Mouse (Mus musculus) liver, embryonic 14.5 days (tissue): ENCODE results near the gene Tpp2. TPM values are rescaled to one million over a fixed set of nuclear protein-coding genes. Genes with fewer than 3 reads are reported as not detected.

ENCODE experiments used
- ATAC-seq: fragments of 200-750 bp; cut with Nextera tagmentation; 2 replicates; pipeline ENCODE4 v1.8.0; 2017; ENCODE audit warnings: moderate number of reproducible peaks, mild to moderate bottlenecking, moderate library complexity; ENCODE audit not compliant: insufficient read depth
- DNase-seq, 3 experiments: peaks; one replicate each; pipeline ENCODE4 v3.0.0-alpha.2; 2012 to 2013; ENCODE audit warnings: low read depth in 3 of 3, low spot score in 3 of 3
- H3K27ac ChIP-seq: fragments of 300-500 bp; sonication (generic); 2 replicates; pipeline ENCODE4 v1.5.1; 2014; ENCODE audit warnings: moderate library complexity, mild to moderate bottlenecking, control low read depth, inconsistent platforms
- H3K27me3 ChIP-seq: fragments of 300-500 bp; sonication (generic); 2 replicates; pipeline ENCODE4 v1.6.1; 2014; ENCODE audit warnings: mild to moderate bottlenecking, low read length, moderate library complexity; ENCODE audit not compliant: control insufficient read depth, insufficient read depth
- H3K36me3 ChIP-seq: fragments of 300-500 bp; sonication (generic); replicated peaks from 2 replicates; pipeline ENCODE4 v1.6.1; 2014; ENCODE audit warnings: low read depth; ENCODE audit not compliant: control insufficient read depth, insufficient read depth
- H3K4me1 ChIP-seq, 2 experiments: fragments of 200-500 bp in 1 of 2; fragments of 300-500 bp in 1 of 2; sonication (generic) in 1 of 2; replicated peaks; 2 replicates each; pipeline ENCODE4 v1.6.1; 2012 to 2014; ENCODE audit warnings: antibody characterized with exemption in 1 of 2, inconsistent platforms in 1 of 2, low read length in 1 of 2; ENCODE audit not compliant: control insufficient read depth in 2 of 2, insufficient read depth in 2 of 2
- H3K4me2 ChIP-seq: fragments of 300-500 bp; sonication (generic); 2 replicates; pipeline ENCODE4 v1.6.1; 2014; ENCODE audit warnings: low read depth, mild to moderate bottlenecking, control low read depth, moderate library complexity
- H3K4me3 ChIP-seq, 2 experiments: fragments of 200-500 bp in 1 of 2; fragments of 300-500 bp in 1 of 2; sonication (generic) in 1 of 2; 2 replicates each; pipeline ENCODE4 v1.5.1; 2012 to 2014; ENCODE audit warnings: low read depth in 2 of 2, low read length in 2 of 2, mild to moderate bottlenecking in 2 of 2, control low read depth in 1 of 2, inconsistent platforms in 1 of 2, moderate library complexity in 1 of 2; ENCODE audit not compliant: insufficient read depth in 1 of 2
- H3K9ac ChIP-seq: fragments of 300-500 bp; sonication (generic); replicated peaks from 2 replicates; pipeline ENCODE4 v1.6.1; 2014; ENCODE audit warnings: mild to moderate bottlenecking, control low read depth, moderate library complexity
- H3K9me3 ChIP-seq: fragments of 300-500 bp; sonication (generic); 2 replicates; pipeline ENCODE4 v1.6.1; 2016; ENCODE audit warnings: low read length, mixed read lengths; ENCODE audit not compliant: control insufficient read depth
- CTCF ChIP-seq: IDR thresholded peaks from 2 replicates; pipeline ENCODE4 v1.5.1; 2016; ENCODE audit warnings: antibody characterized with exemption, low read depth, control low read depth
- EP300 ChIP-seq: IDR thresholded peaks from 2 replicates; pipeline ENCODE4 v1.6.1; 2016; ENCODE audit warnings: antibody characterized with exemption, low read depth
- WGBS: fragments of 180-500 bp; shearing (Covaris S2); extraction: QIAGEN DNeasy Blood & Tissue Kit; methylation state at CpG from one replicate; pipeline ENCODE4 v1.1.7; 2014; ENCODE audit not compliant: insufficient replicate concordance; 5-methylcytosine and 5-hydroxymethylcytosine counted together
- polyA plus RNA-seq, 2 experiments: library from polyadenylated mRNA; depleted of rRNA in 1 of 2; stranded (reverse) in 1 of 2; unstranded in 1 of 2; fragments of >200 nt; fragmentation: Nextera tagmentation in 1 of 2; extraction: Ambion mirVana in 1 of 2; gene quantifications; 2 replicates each; pipeline versions ENCODE4 v1.2.1 to v1.2.3; 2012 to 2014

The Tpp2 gene
- polyA plus RNA-seq, 2 experiments: 10.0 to 21.2 TPM

DNA sequence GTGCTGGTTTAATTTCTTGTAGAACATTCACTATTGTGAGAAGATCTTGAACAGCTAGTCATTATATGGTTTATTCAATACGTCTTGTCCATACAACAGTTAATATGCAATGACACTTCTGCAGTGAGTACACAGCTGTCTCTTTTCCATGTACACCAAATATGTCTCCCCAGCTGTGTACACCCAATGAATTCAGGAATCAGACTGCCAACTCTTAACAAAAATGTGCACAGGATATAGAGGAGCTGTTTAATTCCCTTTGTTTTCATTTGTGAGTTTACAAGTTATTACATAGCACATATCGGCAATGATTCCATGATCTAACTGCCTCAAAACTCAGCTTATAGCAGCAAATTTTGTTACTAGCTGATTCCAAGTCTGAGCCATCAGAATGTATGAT, 71.1 kb downstream of the Tpp2 start:
- Histone ChIP-seq H3K9me3 (no peaks in the 10 kb centered on the region), H3K9ac (no peak overlapping the region), H3K27me3 (no peaks in the 10 kb centered on the region), H3K36me3 (no peaks in the 10 kb centered on the region; the same call in 1 of the 2 replicates), H3K27ac (no peak overlapping the region), H3K4me2 (no peak overlapping the region), H3K4me1 (no peaks in the 10 kb centered on the region), H3K4me3 (no peak overlapping the region)
- no peak for ATAC-seq
- 88% methylated on average over 2 of the region's 2 CpGs for WGBS
- DNase-seq: no peak
- no peak for TF ChIP-seq CTCF
- no peak for TF ChIP-seq EP300

DNA sequence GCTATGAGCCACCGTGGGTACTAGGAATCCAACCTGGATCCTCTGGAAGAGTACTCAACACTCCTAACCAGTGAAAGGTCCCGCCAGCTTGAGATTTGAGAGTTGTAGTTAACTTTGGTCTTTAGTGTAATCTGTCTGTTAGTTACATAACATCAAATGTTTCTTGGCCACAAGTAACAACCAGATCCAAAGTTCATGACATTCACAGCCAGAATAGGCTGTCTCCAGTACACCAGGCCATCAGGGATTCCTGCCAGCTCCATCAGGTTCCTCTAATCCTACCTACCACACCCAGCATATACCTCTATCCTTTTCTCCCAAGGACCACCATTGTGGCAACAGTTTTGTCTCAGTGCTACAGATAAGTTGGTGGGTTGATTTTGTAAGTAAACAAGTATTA, 82.1 kb downstream of the Tpp2 start:
- H3K9ac ChIP-seq: no peak overlapping the region
- no peak overlapping the region for H3K4me3 ChIP-seq
- no peaks in the 10 kb centered on the region for H3K36me3 ChIP-seq
- H3K4me1 ChIP-seq: no peaks in the 10 kb centered on the region
- no peak overlapping the region for H3K27ac ChIP-seq
- DNase-seq: no peak
- ATAC-seq: no peak
- H3K9me3 ChIP-seq: no peaks in the 10 kb centered on the region
- H3K4me2 ChIP-seq: no peak overlapping the region
- TF ChIP-seq EP300: no peak
- no peak for TF ChIP-seq CTCF
- 57% methylated on average over 2 of the region's 2 CpGs for WGBS
- H3K27me3 ChIP-seq: no peaks in the 10 kb centered on the region; the same call in 1 of the 2 replicates

DNA sequence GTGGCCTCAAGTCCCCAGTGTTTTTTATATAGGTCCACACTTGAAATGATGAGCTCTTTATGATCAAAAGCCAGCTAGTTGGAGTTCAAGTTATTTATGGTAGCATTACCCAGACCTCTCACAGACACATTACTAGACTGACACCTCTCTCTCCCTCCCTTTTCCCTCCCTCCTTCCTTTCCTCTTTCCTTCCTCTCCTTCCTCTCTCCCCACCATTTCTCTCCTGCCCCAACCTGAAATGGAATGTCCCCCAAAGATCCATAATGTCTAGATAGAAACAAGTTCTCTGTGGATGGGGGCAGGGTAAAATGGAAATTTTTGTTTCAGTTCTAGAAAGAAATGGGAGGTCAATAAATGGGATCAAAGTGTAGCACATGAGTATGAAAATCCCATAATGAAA, 86.5 kb downstream of the Tpp2 start, which contains the start of gene Mettl21c:
Gene Mettl21c, minus strand, starts transcription at position 101 of the 400 bp plus-strand sequence.
- no peaks in the 10 kb centered on the region for H3K4me1 ChIP-seq
- H3K9me3 ChIP-seq: no peaks in the 10 kb centered on the region
- DNase-seq: no peak
- no peaks in the 10 kb centered on the region; the same call in 1 of the 2 replicates for H3K27me3 ChIP-seq
- no peak within 1 kb of the TSS for H3K4me3 ChIP-seq
- no peak within 1 kb of the TSS for H3K9ac ChIP-seq
- no peaks in the 10 kb centered on the region for H3K36me3 ChIP-seq
- H3K27ac ChIP-seq: no peak within 1 kb of the TSS
- ATAC-seq: no peak
- H3K4me2 ChIP-seq: no peak within 1 kb of the TSS
- TF ChIP-seq CTCF: no peak
- no peak for TF ChIP-seq EP300

DNA sequence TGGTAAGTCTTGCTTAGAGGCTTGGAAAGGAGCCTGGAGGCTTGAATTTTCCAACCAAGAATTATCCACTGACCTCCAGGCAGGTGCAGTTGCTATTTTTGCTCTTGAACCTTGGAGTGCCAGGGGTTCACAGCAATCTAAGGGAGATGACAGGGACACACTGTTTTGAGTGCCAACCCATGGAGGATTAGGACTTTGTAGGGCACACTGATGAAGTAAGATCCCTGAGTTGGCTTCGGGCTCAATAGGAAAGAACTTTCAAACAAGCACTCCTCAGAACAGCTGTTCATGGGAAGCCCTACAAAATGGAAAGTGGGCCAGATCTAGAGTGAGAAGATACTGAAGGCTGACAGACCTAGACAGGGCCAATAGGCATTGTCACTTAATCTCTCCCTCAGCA, 89.2 kb downstream of the Tpp2 start:
- Histone ChIP-seq H3K4me1 (no peaks in the 10 kb centered on the region), H3K27me3 (no peaks in the 10 kb centered on the region), H3K9ac (no peak overlapping the region), H3K36me3 (no peaks in the 10 kb centered on the region), H3K9me3 (no peaks in the 10 kb centered on the region), H3K4me3 (no peak overlapping the region), H3K4me2 (no peak overlapping the region), H3K27ac (no peak overlapping the region)
- TF ChIP-seq CTCF: no peak
- WGBS: 70% methylated on average over 1 of the region's 1 CpGs
- DNase-seq (no peak), ATAC-seq (no peak)

DNA sequence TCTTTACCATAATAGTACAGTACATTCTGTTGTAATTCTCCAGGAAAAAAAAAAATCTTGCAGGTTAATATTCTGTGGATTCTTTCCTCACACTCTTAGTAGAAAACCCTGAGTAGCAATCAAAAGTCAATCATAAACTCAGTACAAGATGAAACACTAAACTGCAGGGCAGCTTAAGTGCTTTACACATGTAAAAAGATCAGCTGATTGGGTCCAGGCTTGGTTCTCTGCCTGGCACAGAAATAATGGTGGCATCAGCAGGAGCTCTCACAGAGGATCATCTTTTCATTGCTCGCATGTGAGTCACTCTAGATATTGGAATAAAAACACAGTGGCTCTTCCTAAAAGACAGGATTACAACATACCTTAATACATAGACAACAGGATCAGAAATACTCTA, 94.2 kb downstream of the Tpp2 start:
- H3K9ac ChIP-seq: no peak overlapping the region
- no peak for ATAC-seq
- no peaks in the 10 kb centered on the region for H3K4me1 ChIP-seq
- no peak overlapping the region for H3K4me3 ChIP-seq
- no peak overlapping the region for H3K4me2 ChIP-seq
- TF ChIP-seq CTCF (no peak), EP300 (no peak)
- no peak overlapping the region for H3K27ac ChIP-seq
- DNase-seq: no peak
- WGBS: 66% methylated on average over 1 of the region's 1 CpGs
- no peaks in the 10 kb centered on the region for H3K36me3 ChIP-seq
- H3K27me3 ChIP-seq: no peaks in the 10 kb centered on the region
- no peaks in the 10 kb centered on the region for H3K9me3 ChIP-seq
